20 mouse cellular contexts compared by ENCODE assay signal in the genomic region with DNA sequence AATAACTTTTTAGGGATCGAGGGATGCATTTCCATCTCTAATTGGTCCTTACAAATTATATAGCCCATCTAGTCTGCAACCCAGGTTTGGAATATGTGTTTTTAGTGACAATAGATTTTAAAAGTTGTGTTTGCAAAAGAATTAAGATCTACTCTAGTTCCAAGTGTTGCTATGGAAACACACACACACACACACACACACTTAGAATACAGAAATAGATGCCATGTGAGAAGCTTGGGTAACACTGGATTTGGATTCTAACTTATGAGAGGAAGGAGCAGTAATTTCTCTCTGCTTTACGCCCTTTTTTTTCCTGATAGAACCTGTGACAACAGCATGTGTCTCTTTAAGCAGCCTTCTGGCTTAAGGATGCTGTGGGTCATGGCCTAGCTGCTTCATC.
DNase-seq lines count a peak whose midpoint lies in the region; ATAC-seq lines count a peak whose summit lies in the region.
"Had no signal": no experiment of that assay in that cellular context is flagged by ENCODE, and none has a peak within 500 bp of the region (broad histone marks: within the 10 kb centered on the region; RNA-seq: fewer than 3 reads in every experiment).

No protein-coding gene starts in this region.

- ATAC-seq in frontal cortex, adult (ENCODE audit: low TSS enrichment): peak; percentile 56; the same call in 1 of the 2 replicates
- ATAC-seq: forebrain, embryonic 13.5 days; forebrain, embryonic 15.5 days had no signal

- DNase-seq in frontal cortex, postnatal 10 days (ENCODE audit: low spot score in 2 of 2): no peak
- peak; percentile 46 to 79 for DNase-seq in left cerebral cortex, postnatal 14 days (ENCODE audit: low spot score in 2 of 2)
- DNase-seq in left cerebral cortex, adult 18-20 months (ENCODE audit: low spot score in 2 of 2): no peak
- DNase-seq in right cerebral cortex, postnatal 14 days: peak; percentile 15
- DNase-seq in right cerebral cortex, adult 18-20 months: no peak
- peak; percentile 41 for DNase-seq in telencephalon, adult 2 months (ENCODE audit: low read depth, low spot score)
- DNase-seq in adrenal gland, postnatal 36 days: no peak
- DNase-seq: adrenal gland, adult 2 months; adrenal gland, postnatal 10 days; adrenal gland, postnatal 25 days; cerebellum, adult 11 months; cerebellum, adult 18-20 months; cerebellum, adult 8-10 months; cerebellum, adult 9-11 months; cerebellum, postnatal 14 days; cerebellum, postnatal 36 days; embryo, embryonic 11 days had no signal

- intact Hi-C loops in left cerebral cortex, postnatal 14 days (cut with DNase I): no loop called here

Comparison
In these comparisons a context has a peak if more than half of its experiments do, and no peak if none do; other contexts are left out.
1. DNase-seq: peak in left cerebral cortex, postnatal 14 days (2 of 2), right cerebral cortex, postnatal 14 days (single experiment) and telencephalon, adult 2 months (single experiment); none in frontal cortex, postnatal 10 days (0 of 2), left cerebral cortex, adult 18-20 months (0 of 2), right cerebral cortex, adult 18-20 months (single experiment) and adrenal gland, postnatal 36 days (0 of 2).